Mouse (Mus musculus): Measurements from ENCODE around the gene Npas2. TPM values are rescaled to one million over a fixed set of nuclear protein-coding genes. Genes with fewer than 3 reads are reported as not detected.

The Npas2 gene
- total RNA-seq, 2 experiments from 2014 or later, result 28.0 to 30.4 TPM

GRCm38 (mm10) chr1:39368267-39368841, 174.8 kb downstream of the Npas2 start:
- peak in 1 of 2 experiments; percentile 16 for DNase-seq (ENCODE audit: extremely low spot score in 1 of 2, low spot score in 1 of 2)

DNA sequence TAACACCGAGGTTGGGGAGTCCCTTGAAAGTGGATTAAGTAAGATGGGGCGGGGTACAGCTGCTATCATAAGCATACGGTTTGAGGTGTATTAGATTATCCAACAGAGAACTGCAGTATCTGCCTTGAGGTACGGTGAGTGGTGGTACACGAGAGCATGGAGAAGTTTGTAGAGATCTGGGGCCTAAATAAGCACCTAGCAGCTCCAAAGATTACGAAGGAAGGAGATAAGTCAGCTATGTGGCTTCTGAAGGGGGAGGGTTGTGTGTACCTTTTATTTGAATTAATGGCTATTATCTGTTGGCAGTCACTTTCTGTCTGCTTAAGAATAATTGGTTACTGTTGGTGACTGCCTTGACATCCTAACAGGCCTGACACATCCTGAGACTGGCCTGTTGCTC, 176.9 kb downstream of the Npas2 start:
- DNase-seq (ENCODE audit: extremely low spot score in 1 of 2, low spot score in 1 of 2), result no peak

- no peak for DNase-seq (ENCODE audit: extremely low spot score in 1 of 2, low spot score in 1 of 2)
Observed at GRCm38 (mm10) chr1:39372220-39372843, 178.8 kb downstream of the Npas2 start.

GRCm38 (mm10) chr1:39373378-39373777, 179.8 kb downstream of the Npas2 start:
- DNase-seq (ENCODE audit: extremely low spot score in 1 of 2, low spot score in 1 of 2), result no peak

DNA sequence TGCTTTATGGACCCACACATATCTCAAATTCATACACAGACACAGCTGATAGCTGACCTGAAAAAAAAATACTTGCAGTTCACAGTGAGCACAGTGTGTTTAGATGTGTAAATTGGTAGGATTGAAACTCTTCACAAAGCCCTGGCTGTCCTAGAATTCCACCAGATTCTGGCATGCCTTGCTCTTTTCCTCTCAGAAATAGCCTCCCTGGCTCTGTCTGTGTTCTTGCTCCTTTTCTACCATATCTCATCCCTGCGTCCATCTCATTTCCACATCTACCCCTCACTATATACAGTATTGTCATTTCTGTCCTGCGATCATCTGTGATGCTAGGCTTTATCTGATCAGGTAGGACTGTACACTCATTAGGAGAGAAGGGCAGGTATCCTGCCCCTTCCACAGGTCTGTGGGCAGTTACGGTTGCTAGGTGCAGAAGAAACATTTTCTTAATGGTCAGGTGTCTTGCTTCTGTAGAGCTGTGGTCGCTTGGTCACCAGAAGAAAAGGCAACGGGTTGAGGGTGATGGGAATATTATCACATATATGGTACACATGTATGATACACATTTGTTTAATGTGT, 180.8 kb downstream of the Npas2 start:
- DNase-seq (ENCODE audit: extremely low spot score in 1 of 2, low spot score in 1 of 2), result no peak

GRCm38 (mm10) chr1:39376121-39376520, 182.6 kb downstream of the Npas2 start:
- DNase-seq (ENCODE audit: extremely low spot score in 1 of 2, low spot score in 1 of 2), result no peak

- DNase-seq (ENCODE audit: extremely low spot score in 1 of 2, low spot score in 1 of 2), result no peak
Observed at GRCm38 (mm10) chr1:39376726-39377240, 183.3 kb downstream of the Npas2 start.

DNA sequence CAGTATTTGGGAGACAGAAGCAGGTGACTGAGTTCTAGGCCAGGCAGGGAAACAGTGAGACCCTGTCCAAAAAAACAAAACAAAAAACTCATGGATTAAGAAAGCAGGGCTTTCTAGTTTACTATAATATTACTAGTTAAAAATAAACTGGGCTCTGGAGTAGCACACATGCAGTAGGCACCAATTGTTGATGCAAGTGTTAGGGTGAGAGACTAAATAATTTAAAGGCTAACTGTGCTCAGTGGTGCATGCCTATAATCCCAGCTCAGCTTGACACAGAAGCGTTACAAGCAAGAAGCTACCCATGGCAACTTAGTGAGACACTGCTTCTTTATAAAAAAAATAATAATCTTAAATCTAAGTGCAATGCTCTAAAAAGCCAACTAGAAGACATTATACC, 185.0 kb downstream of the Npas2 start:
- DNase-seq (ENCODE audit: extremely low spot score in 1 of 2, low spot score in 1 of 2), result no peak

GRCm38 (mm10) chr1:39379021-39379420, 185.5 kb downstream of the Npas2 start:
- DNase-seq (ENCODE audit: extremely low spot score in 1 of 2, low spot score in 1 of 2), result no peak

GRCm38 (mm10) chr1:39381017-39381416, 187.5 kb downstream of the Npas2 start:
- DNase-seq (ENCODE audit: extremely low spot score in 1 of 2, low spot score in 1 of 2), result no peak

GRCm38 (mm10) chr1:39384914-39385313, 191.4 kb downstream of the Npas2 start:
- no peak for DNase-seq (ENCODE audit: extremely low spot score in 1 of 2, low spot score in 1 of 2)

DNA sequence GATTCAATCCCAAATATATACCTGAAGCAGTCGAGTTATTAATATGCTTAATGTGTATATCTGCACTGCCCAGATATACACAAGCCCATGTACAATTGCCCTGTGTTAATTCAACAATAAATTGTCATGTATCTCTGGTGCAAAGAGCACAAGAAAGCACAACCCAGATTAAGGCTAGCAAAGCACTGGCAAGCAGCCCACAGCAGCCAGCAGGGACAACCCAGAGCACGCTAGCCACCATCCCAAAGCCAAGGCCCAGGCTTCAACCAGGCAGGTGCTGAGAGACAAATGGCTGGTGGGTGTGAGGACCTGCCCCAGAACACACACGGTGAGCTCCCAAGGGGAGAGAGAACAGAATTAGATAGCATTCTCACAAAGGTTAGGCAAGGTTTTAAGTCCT, 192.9 kb downstream of the Npas2 start:
- DNase-seq (ENCODE audit: extremely low spot score in 1 of 2, low spot score in 1 of 2), result no peak

DNA sequence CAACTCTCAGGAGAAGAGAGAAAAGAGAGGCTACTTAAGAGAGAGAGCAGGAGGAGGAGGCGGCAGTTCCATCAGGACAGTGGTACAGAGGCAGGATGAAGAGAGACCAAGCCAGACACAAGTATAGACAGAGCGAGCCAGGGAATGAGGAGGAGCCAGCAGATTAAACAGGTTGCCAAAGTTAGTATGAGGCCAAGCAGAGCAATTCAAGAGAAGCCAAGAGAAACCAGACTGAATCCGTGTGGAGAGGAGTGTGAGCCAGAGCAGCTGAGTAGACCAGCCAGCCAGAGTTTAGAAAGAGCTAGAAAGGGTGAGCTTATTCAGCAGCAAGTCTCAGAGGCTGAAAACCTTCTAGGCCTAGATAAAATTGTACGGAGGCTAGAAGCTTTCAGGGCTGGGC, 194.0 kb downstream of the Npas2 start:
- no peak for DNase-seq (ENCODE audit: extremely low spot score in 1 of 2, low spot score in 1 of 2)

DNA sequence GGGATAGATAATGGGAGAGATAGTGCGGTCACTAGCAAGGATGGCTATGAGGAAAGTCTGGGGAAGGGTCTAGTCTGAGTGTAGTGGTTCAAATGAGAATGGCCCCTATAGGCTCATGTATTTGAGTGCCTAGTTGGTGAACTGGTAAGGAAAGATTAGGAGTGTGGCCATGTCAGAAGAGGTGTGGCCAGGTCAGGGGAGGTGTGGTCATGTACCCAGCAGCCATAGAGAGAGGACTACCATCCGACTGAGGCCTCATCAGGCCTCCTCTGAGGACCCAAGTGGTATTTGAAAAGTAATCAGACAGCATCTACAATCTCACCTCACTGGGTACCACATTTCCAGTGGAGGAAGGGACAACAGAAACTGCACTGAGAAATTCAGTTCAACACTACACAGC, 194.6 kb downstream of the Npas2 start:
- no peak for DNase-seq (ENCODE audit: extremely low spot score in 1 of 2, low spot score in 1 of 2)

DNA sequence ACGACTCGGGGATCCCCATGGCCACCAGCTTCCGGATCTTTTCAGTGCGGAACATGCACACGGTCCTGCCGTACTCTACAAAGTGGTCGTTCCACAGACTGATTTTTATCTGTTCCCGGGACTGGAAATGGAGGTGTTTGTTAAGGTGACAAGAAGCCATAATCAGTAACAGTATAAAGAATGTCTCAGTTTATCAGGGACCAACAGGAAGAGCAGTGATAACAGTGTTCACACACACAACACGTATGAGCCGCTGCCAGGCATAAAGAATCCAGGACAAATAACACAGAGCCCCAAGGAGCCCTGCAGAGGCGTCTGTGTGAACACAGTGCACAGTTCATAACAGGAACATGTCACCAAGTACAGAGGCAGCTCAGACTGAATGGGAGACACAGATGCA, 195.8 kb downstream of the Npas2 start:
- no peak for DNase-seq (ENCODE audit: extremely low spot score in 1 of 2, low spot score in 1 of 2)

DNA sequence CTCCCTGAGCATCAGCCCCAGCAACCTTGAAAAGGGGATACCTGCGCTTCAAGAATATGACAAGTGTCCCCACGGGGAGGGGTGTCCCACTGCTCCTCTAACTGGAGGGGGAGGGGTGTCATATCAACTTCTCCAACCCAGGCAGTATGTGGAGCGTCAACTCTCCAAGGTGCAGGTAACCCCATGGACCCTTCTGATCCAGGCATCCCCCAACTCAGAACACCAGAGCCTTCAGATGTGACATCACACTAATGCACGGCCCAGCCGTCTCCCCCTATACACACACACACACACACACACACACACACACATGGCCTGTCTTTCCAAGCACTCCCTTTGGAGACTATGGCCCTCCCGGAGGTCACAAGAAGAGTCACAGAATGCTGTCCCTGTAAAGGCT, 198.1 kb downstream of the Npas2 start:
- no peak for DNase-seq (ENCODE audit: extremely low spot score in 1 of 2, low spot score in 1 of 2)

DNA sequence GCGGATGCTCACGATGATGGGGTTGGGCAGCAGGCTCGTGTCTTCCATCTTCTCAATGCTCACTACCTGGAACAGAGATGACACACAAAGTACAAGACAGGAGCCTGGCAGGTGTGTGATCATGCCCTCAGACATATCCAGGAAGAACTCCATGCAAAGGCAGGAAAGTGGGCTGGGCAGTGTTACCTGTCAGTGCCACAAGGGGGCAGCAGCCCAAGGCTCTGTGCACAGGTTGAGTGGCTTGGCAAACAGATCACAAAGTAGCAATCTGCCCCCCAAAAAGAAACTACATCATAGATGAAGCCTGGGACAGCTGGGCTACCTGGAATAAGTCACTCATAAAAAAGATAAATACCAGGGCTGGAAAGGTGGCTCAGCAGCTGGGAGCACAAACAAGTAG, 198.7 kb downstream of the Npas2 start:
- peak; percentile 74 to 87 for DNase-seq (ENCODE audit: extremely low spot score in 1 of 2, low spot score in 1 of 2)

DNA sequence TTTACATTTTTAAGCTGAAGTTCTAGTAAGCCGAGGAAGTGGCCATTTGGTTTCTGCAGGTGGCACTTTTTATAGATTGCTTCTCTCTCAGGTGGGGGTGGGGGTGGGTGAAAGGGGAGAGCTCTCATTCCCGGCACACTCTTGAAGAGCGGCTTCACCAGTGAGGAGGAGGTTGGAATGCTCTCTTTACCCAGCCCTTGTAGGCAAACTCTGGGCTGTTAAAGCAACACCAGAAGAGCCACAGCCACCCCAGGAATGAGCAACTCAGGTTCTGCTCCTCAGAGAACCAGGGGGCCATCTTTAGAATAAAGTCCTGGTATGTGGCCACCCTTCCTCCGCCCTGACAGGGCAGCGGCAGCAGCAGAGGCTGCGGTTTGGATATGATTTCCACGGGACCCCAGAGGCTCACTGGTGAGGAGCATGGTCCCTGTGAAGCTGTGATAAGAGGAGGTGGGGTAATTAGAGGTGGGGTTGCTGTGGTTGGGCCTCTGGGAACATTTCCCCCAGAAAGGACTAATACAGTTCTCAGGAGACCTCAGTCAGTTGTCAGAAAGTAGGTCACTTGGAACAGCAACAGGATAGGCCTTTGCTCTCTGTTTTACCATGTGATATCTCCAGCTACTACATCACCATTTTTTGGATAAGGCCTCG, 199.8 kb downstream of the Npas2 start:
- DNase-seq (ENCODE audit: extremely low spot score in 1 of 2, low spot score in 1 of 2), result no peak

GRCm38 (mm10) chr1:39394096-39394495, 200.6 kb downstream of the Npas2 start:
- no peak for DNase-seq (ENCODE audit: extremely low spot score in 1 of 2, low spot score in 1 of 2)

DNA sequence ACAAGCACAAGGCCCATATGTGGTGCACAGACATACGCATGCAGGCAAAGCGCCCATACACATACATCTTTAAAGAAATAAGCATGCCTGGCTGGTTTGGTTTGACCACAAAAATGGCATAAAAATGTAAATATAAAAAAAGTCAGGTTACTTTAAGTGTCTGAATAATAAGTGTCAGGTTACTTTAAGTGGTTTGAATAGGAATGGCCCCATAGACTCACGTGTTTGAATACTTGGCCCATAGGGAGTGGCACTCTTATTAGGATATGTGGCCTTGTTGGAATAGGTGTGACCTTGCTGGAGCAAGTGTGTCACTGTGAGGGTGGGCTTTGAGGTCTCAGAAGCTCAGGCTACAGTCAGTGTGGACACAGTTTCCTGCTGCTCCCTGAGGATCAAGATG, 201.1 kb downstream of the Npas2 start:
- no peak for DNase-seq (ENCODE audit: extremely low spot score in 1 of 2, low spot score in 1 of 2)

- no peak for DNase-seq (ENCODE audit: extremely low spot score in 1 of 2, low spot score in 1 of 2)
Observed at GRCm38 (mm10) chr1:39396347-39396746, 202.8 kb downstream of the Npas2 start.
